ENCODE assay signal across 9 mouse cellular contexts in genomic region chr4:35012401-35013307, GRCm38 (mm10).
DNase-seq lines count a peak whose midpoint lies in the region; ATAC-seq and TF ChIP-seq lines count a peak whose summit lies in the region.
"Had no signal": no experiment of that assay in that cellular context is flagged by ENCODE, and none has a peak within 500 bp of the region (broad histone marks: within the 10 kb centered on the region; RNA-seq: fewer than 3 reads in every experiment).

No protein-coding gene starts in this region.

- no peak for TF ChIP-seq CTCF in liver, adult 2 months (IDR thresholded peaks at IDR 0.05; ENCODE audit: low read depth, low read length)

- no peak for ATAC-seq in hindbrain, embryonic 11.5 days (ENCODE audit: low FRiP score)
- ATAC-seq in liver, embryonic 12.5 days: no peak
- ATAC-seq in stomach, embryonic 15.5 days (ENCODE audit: insufficient read depth, low FRiP score, low read depth): peak; percentile 27; the same call in 1 of the 2 replicates

- H3K4me3 ChIP-seq in liver, adult 2 months (ENCODE audit: insufficient read depth, low read depth, low read length): no peak overlapping the region
- H3K4me3 ChIP-seq in hindbrain, embryonic 11.5 days (ENCODE audit: low read depth, low read length): no peak overlapping the region
- H3K4me3 ChIP-seq in liver, embryonic 12.5 days: no peak overlapping the region
- no peak overlapping the region for H3K4me3 ChIP-seq in stomach, embryonic 15.5 days (replicated peaks)
- H3K4me3 ChIP-seq: embryonic facial prominence, embryonic 13.5 days had no signal

- no peak for TF ChIP-seq POLR2A in liver, adult 2 months (IDR thresholded peaks at IDR 0.05; ENCODE audit: extremely low read depth, insufficient read depth, low read length)

- H3K9ac ChIP-seq in liver, adult 2 months (ENCODE audit: low read depth, low read length): peak overlapping the region; percentile 68
- H3K9ac ChIP-seq in hindbrain, embryonic 11.5 days (ENCODE audit: low read depth, low read length): no peak overlapping the region
- H3K9ac ChIP-seq in liver, embryonic 12.5 days: no peak overlapping the region
- H3K9ac ChIP-seq in stomach, embryonic 15.5 days: no peak overlapping the region
- H3K9ac ChIP-seq: embryonic facial prominence, embryonic 13.5 days had no signal

- no peaks in the 10 kb centered on the region for H3K9me3 ChIP-seq in hindbrain, embryonic 11.5 days (ENCODE audit: control insufficient read depth, low read length)
- H3K9me3 ChIP-seq in liver, embryonic 12.5 days (replicated peaks): no peaks in the 10 kb centered on the region
- H3K9me3 ChIP-seq in stomach, embryonic 15.5 days: no peaks in the 10 kb centered on the region
- H3K9me3 ChIP-seq: embryonic facial prominence, embryonic 13.5 days had no signal

- peak overlapping the region; percentile 82 for H3K27ac ChIP-seq in liver, adult 2 months (replicated peaks; ENCODE audit: insufficient read depth, low read depth, low read length)
- no peak overlapping the region for H3K27ac ChIP-seq in hindbrain, embryonic 11.5 days (ENCODE audit: low read depth, low read length)
- H3K27ac ChIP-seq in liver, embryonic 12.5 days: no peak overlapping the region
- peak overlapping the region; percentile 26; the same call in 1 of the 2 replicates for H3K27ac ChIP-seq in stomach, embryonic 15.5 days
- H3K27ac ChIP-seq: embryonic facial prominence, embryonic 13.5 days had no signal

- H3K27me3 ChIP-seq in liver, adult 2 months (ENCODE audit: control insufficient read depth, insufficient read depth, low read length): no peaks in the 10 kb centered on the region
- H3K27me3 ChIP-seq in hindbrain, embryonic 11.5 days (ENCODE audit: control insufficient read depth, insufficient read depth, low read length): no peaks in the 10 kb centered on the region
- no peaks in the 10 kb centered on the region for H3K27me3 ChIP-seq in liver, embryonic 12.5 days (replicated peaks)
- H3K27me3 ChIP-seq in stomach, embryonic 15.5 days (replicated peaks): no peaks in the 10 kb centered on the region
- H3K27me3 ChIP-seq: embryonic facial prominence, embryonic 13.5 days had no signal

- H3K4me1 ChIP-seq in liver, adult 2 months (ENCODE audit: control insufficient read depth, insufficient read depth, low read length): peaks cover 14% of the 10 kb centered on the region
- H3K4me1 ChIP-seq in hindbrain, embryonic 11.5 days (replicated peaks; ENCODE audit: control insufficient read depth, insufficient read depth, low read length): no peaks in the 10 kb centered on the region
- H3K4me1 ChIP-seq in liver, embryonic 12.5 days: no peaks in the 10 kb centered on the region
- H3K4me1 ChIP-seq in stomach, embryonic 15.5 days: peaks cover 8% of the 10 kb centered on the region

- no peak overlapping the region for H3K4me2 ChIP-seq in hindbrain, embryonic 11.5 days (replicated peaks; ENCODE audit: low read depth, low read length)
- peak overlapping the region; percentile 8; the same call in 1 of the 2 replicates for H3K4me2 ChIP-seq in liver, embryonic 12.5 days
- no peak overlapping the region; the same call in 1 of the 2 replicates for H3K4me2 ChIP-seq in stomach, embryonic 15.5 days
- H3K4me2 ChIP-seq: embryonic facial prominence, embryonic 13.5 days had no signal

- peaks cover 7% of the 10 kb centered on the region; the same call in 1 of the 2 replicates for H3K79me2 ChIP-seq in liver, adult 2 months (ENCODE audit: control insufficient read depth, insufficient read depth, low read length)

- H3K36me3 ChIP-seq in liver, adult 2 months (ENCODE audit: control insufficient read depth, insufficient read depth, low read length): no peaks in the 10 kb centered on the region
- no peaks in the 10 kb centered on the region for H3K36me3 ChIP-seq in hindbrain, embryonic 11.5 days (ENCODE audit: control insufficient read depth, insufficient read depth, low read length)
- H3K36me3 ChIP-seq in liver, embryonic 12.5 days: no peaks in the 10 kb centered on the region
- no peaks in the 10 kb centered on the region for H3K36me3 ChIP-seq in stomach, embryonic 15.5 days
- H3K36me3 ChIP-seq: embryonic facial prominence, embryonic 13.5 days had no signal

- WGBS in liver, adult 2 months: 9% methylated on average over 10 of the region's 10 CpGs
- WGBS in hindbrain, embryonic 11.5 days: 15% methylated on average over 10 of the region's 10 CpGs
- 55% methylated on average over 10 of the region's 10 CpGs for WGBS in liver, embryonic 12.5 days (ENCODE audit: insufficient replicate concordance)
- WGBS in stomach, embryonic 15.5 days: 25% methylated on average over 10 of the region's 10 CpGs

- peak; percentile 92 for DNase-seq in liver, adult 2 months (ENCODE audit: extremely low read depth, low read depth, low spot score)
- DNase-seq in liver: no peak
- DNase-seq in hindbrain, embryonic 11.5 days (ENCODE audit: low spot score): peak; percentile 31
- no peak for DNase-seq in ovary, postnatal 14 days (ENCODE audit: low spot score)
- DNase-seq in spleen, postnatal 10 days (ENCODE audit: low spot score in 2 of 2): no peak
- DNase-seq in urinary bladder, adult 2 months (ENCODE audit: low spot score): no peak

Comparison
In these comparisons a context has a peak if more than half of its experiments do, and no peak if none do; other contexts are left out.
1. DNase-seq: peak in liver, adult 2 months (single experiment) and hindbrain, embryonic 11.5 days (single experiment); none in liver (single experiment), ovary, postnatal 14 days (single experiment), spleen, postnatal 10 days (0 of 2) and urinary bladder, adult 2 months (single experiment).
2. H3K27ac ChIP-seq: peak in liver, adult 2 months (single experiment) and stomach, embryonic 15.5 days (single experiment); none in hindbrain, embryonic 11.5 days (single experiment) and liver, embryonic 12.5 days (single experiment).